Mouse (Mus musculus): ENCODE measurements around the gene Lrpprc.
A peak's percentile ranks its signal among the peaks of the same experiment; 100 is the strongest.

Gene Lrpprc

DNA sequence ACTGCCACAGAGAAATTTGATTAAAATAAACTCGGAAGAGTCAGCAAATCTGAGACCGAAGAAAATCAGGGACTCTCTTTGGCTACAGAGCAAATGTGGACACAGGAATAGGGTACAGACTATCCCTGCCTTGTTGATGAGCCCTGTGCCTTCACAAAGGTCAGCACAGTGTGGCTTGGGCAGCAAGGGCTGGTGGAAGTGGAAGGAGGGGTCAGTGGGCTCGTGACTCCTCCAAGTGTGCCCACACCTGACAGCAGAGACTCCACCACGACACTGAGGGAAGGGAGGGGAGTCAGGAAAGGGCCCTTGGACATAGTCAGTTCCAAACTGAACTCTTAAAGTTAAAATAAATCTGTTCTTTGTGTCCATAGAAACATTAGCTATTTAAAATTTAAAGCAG, 75.7 kb downstream of the Lrpprc start:
- no peak for DNase-seq (ENCODE audit: low spot score)

DNA sequence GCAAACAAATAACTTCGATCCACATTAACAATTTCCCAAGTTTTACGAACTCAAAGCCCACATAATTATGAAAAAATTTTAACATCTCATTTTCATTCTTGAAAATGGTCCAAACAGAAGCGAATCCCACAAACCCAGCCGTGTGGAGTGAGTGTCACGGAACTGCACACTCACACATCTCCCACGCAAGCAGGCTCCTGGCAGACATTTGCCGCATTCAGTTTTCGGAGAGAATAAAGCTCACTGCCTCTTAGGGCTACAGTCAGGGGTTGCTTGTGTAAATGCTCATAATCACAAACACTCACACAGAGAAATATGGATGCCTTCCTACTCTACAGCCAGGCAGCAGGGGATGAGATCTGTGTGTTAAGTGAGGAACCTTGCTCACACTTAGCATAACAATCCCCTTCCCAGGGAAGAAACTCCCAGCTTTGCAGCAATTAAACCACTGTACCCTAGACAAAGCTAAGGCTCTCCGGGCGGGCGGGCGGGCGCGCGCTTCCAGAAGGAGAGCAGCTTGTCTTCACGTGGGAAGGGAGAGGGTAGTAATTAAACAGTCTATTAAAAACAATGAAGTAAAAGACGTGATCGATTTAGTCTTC, 76.9 kb downstream of the Lrpprc start:
- no peak for DNase-seq (ENCODE audit: low spot score)

DNA sequence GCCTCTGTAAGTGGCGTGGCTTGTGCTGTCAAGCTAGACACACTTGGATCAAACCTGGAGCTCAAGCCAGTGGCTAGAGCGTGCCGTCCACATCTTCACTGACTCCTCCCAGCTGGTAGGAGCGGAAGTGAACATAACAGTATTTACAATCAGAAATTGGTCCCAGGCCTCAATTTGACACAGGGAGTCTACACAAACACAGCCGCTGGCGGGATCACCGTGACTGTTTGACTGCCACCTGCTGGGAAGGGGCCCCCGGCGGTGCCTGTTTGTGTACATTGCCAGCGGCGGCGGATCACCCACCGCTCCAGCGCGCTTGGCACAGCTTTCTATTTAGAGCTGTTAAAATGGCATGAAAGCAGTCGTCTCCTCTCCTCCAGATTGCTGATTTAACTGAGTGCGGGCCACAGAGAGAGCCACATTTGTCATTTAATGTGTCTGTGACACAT, 81.2 kb downstream of the Lrpprc start:
- DNase-seq (ENCODE audit: low spot score): no peak

DNA sequence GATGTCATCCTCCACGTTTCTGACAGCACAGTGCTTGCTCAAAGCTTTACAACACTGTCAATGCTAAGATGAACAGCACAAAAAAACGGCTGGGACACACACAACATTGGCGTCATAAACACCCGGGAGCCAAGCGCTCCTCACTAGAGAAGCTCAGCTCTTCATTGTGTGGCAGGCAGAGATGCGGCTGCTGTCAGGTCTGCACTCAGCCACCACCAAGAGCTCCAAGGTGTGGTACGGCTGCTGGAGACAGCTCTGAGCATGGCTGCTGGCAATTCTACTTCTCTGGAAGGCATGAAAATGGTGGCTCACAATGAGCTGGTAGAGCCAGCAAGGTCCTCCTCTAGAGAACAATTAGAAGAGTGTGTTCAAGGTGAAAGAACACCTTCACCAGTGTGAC, 81.8 kb downstream of the Lrpprc start:
- no peak for DNase-seq (ENCODE audit: low spot score)

DNA sequence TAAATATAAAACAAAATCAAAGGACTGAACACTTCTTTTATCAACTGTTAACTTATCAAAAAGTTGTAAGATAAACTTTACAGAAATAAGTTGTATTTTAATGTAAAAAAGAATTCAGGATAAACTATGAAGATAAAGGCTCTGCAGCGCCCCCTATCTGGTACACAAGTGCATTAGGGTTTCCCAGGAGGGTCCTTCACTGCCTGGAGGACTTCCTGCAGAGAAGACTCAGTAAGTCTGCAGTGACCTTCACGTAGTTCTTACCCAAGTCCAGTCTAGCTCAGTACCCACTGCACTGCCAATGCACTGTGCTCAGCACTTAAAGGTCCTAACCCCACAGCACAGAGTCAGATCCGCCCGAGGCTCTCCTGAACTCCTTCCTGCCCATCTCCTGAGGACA, 83.2 kb downstream of the Lrpprc start:
- DNase-seq (ENCODE audit: low spot score): no peak

DNA sequence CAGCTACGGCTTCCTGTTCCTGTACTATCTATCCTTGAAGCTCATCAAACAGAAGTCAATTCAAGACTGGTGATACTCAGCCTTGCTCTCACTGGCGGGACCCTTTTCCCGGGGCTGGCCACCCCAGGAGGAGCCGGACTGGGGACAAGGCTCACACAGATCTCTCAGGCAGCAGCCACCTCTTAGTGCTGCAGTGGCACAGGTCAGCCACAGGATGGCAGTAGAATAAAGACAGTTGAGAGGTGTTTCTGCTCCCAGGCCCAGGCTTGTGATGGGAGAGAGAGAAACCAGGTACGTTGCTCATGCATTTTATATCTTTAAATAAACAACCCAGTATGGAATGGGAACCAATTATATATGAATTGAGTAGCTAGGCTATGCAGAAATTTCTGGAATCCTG, 91.9 kb downstream of the Lrpprc start:
- peak; percentile 80 for DNase-seq (ENCODE audit: low spot score)

DNA sequence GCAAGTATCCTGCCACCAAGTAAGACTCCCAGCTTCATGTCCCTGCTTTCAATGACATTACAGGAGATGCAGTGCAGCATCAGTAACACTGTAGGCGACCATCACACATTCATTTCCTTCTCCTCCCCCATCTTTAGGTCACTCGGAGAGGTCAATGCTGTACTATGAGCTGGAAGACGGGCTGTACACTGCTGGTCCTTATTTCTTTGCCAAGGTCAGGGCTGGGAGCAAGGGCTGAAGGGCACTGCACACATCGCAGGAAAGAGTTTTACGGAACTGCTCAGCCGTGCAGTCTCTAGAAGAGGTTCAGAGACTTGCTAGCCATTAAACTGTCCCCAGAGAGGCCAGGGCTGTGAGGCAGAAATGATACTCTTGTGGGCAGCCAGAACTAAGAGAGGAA, 94.1 kb downstream of the Lrpprc start:
- DNase-seq (ENCODE audit: low spot score): no peak

DNA sequence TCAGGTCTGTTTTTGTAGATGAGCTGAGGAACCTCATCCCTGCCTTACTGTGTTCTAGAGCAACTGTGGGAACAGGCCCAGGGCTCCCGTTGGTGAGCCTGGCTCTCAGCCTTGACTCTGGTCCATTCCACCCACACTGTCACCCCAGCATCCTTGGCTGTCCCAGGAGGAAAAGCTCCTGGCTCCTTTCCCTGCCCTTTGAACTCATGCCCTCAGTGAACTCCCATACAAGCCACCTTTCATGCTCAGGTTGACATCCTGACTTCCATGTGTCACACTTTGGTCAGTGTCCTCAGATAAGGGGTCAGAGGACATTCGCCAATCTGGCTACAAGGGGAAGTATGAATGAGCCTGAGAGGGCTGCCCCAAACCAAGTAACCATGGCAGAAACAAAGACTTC, 96.8 kb downstream of the Lrpprc start:
- DNase-seq (ENCODE audit: low spot score): no peak

DNA sequence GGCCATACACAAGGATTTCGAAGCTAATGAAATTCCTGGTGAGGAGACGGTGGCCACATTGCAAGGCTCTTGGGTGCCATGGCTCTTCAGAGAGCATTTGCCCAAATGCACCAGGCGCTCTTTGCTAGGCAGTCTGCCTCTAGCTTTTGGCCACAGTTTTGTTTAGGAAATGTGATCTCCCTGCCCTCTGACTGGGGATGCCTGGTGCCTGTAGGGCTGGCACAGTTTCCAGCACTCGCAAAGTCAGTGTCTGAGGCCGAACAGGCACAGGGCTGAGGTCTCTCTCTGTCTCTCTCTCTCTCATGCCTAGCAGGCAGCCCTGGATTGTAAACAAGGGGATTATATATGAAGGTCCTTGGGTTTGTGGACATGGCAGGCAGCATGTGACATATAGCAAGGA, 100.5 kb downstream of the Lrpprc start:
- no peak for DNase-seq (ENCODE audit: low spot score)

DNA sequence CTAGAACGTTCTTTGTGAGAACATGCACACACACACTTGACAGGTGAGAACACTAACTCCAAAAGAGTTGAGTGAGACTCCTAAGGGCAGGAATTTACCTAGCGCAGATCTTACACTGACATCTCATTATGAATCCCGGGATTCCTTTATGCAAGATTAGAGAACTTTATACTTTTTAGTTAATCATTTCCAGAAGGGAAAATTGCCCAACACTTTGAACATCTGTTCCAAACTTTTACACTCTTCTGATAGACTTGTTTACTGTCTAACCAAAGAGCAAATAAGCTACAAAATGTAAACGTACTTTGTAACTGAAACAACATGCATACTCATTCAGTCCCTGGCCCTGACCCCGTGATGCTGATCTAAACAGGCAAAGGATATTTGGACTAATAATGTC, 101.3 kb downstream of the Lrpprc start:
- DNase-seq (ENCODE audit: low spot score): no peak

DNA sequence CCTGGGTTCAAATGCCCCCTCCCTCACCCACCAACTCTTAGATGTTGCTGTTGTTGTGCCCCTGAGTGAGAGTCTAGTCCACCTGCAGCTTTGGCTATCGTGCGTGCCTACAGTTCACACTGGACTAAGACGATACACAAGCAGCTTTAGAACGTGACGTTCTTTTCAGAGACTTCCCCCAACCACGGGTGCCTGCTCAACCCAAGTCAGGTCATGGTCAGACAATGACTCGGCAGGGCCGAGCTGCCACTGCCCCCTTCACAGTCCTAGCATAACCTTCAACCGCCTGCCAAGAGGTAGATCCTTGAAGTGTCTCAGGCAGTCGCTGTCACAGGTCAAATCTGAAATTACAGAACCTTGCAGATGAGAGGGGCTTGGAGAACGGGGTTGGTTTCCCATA, 101.8 kb downstream of the Lrpprc start:
- no peak for DNase-seq (ENCODE audit: low spot score)

DNA sequence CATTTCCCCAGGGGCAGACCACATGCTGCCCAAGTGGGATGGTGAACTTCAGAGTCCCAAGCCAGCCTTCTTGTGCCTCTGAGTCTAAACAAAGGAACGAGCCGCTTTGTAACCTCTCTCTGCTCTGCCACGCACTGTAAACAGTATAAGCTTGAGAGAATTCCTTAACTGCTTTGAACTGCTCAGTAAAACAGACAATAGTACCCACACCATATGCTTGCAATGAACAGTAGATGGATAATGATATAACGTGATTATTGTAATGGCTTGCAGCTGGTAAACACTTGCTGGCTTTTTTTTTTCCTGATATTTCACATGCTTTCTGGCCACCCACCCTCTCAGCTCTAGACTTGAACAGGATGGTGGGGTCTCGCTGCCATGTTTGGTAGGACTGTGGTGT, 102.6 kb downstream of the Lrpprc start:
- DNase-seq (ENCODE audit: low spot score): no peak

DNA sequence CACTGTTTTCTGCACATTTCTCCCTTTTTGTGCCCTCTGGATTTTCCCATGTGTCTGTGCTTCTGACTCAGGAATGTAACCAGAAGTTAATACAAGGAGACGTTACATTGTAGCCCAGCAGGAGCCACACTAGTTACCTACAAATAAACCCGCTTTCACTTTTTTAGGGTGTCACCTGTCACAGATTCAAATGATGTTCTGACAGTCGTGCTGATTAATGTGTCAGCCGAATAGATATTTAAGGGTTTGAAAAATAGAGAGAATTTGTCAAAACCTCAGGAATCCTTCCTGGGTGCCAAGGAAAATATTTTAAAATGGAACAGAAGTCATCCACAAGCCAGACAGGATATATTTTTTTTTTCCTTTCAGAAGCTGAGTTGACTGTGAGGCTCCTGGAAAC, 105.3 kb downstream of the Lrpprc start:
- DNase-seq (ENCODE audit: low spot score): no peak

DNA sequence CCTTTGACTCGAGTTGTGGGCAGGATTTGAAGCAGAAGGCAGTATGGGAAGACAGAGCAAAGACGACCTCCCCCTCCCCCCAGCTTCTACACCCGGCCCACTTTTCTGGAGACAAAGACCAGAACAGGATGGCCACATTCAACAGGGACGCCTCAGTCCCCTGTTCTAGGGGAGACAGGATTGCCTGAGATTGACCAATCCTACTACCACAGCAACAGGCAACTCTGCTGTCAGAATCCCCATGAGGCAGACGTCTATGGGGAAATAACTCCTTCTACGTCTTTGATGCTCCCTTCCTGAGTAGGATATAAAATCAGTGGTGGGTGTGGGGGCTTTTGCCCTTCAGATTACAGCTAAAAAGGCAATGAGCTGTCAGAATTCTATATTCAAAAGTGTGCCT, 106.3 kb downstream of the Lrpprc start:
- DNase-seq (ENCODE audit: low spot score): no peak

DNA sequence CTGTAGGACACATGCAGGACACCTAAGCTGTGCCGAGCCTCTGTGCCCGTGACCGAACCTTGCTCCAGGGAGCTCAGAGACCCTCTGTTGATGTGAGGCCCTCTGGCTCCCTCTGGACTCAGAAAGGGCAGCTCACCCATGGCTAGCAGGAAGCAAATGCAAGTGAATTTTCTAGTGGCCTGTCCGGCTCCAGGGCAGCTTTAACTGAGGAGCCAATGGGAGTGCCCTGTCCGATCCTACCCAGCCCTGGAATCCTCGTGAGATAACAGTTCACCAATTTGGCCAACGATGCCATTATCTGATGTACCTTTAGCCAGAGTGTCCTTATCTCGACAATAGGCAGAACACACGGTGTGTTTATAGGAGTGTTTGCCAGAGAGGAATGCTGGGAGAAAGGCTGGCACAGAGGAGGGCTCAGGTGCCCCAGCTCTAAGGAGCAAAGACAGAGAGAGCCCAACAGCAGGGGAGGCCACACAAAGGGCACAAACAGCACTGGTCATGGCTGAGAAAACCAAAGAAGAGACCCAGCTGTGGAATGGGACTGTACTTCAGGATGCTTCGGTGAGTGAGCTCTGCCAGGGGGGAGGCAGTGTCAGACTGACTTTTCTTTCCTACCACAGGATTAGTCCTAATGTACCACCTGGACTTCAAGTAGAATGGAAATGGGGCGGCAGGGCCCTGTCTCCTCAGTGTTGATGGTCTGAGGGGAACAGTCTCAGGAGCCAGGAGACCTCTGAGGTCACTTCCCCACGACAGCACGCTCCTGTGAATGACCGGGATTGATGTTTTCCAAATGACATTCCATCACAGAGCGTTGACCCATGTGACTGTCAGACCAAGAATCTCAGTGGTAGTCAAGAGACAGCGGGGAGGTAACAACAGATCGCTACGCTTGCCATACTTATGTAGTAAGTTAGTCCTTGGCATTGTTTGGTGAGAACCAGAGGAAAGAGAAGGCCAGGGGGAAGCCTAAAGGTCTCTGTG, 107.6 kb downstream of the Lrpprc start, which contains the start of gene Abcg5:
Gene Abcg5 (minus strand): TSS at position 278 of the 984 bp plus-strand sequence.
- no peak for DNase-seq (ENCODE audit: low spot score)

DNA sequence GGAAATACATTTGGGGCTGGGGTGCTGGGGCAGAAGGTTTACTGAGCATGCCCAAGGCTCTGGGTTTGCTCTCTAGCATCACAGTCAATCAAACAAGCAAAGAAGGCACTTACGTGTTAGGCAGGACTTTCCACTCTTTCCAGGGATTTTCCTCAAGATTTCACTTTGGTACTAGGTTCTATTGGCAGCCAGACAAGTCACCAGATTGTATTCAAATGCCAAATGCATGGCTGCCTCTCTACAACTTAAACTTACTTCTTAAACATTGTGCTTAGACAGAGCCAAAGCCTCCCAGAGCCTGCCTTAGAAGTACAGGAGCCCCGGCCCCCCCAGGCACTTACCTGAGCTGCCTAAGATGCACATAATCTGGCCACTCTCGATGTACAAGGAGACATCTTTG, 108.9 kb downstream of the Lrpprc start:
- DNase-seq (ENCODE audit: low spot score): peak; percentile 12

DNA sequence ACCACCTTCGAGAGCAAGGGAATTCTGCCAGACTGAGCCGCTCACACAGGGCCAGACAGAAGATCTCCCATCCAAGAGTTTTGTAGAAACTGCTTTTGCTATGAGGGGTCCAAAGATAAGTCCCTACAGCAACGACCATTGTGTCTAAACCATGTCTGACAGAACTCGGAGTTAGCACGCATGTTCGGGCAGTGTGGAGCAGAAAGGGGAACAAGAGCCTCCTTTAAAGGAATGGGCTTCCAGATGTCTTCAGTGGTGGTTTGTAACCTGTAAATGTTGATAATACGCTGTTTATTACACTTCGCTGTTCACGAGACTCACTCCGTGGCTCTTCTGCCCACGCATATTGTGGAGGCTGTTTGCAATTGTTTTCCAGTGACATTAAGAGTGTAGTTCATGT, 113.0 kb downstream of the Lrpprc start:
- DNase-seq (ENCODE audit: low spot score): no peak

DNA sequence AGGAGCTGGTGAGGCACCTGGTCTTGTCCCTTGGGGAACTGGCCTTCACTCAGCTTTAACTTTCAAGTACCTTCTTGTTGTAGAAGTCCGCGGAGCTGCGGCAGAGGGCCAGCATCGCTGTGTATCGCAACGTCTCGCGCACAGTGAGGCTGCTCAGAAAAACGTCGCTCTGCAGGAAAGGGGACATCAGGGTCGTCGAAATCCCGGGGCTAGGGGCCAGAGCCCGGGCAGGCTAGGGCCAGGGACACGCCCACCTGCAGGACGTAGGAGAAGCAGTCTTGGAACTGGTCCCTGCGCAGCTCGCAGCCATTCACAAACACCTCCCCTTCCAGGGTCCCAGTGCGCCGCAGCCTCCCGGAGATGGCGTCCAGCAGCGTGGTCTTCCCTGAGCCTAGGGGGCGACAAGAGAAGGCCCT, 114.6 kb downstream of the Lrpprc start, which contains the start of gene Abcg8:
Gene Abcg8 (plus strand): TSS at position 352 of the 416 bp plus-strand sequence.
- DNase-seq (ENCODE audit: low spot score): no peak

DNA sequence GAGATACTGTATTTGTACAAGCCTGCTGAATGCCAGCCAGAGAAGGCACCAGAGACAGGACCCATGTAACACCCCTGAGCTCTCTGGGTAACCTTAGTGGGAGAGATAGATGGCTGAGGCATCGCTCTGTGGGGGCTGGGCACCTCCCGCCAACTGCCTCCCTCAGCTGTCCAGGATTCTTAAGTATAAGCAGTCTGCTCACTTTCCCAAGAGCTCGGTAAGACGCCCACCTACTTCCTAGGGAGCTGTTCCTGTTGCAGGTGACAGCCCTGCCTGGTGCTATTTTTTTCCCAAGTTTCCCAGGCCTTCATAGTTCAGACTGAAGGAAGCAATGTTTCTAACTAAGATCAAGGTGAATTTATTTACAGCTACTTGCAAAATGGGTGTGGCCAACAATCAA, 115.4 kb downstream of the Lrpprc start:
- DNase-seq (ENCODE audit: low spot score): no peak

DNA sequence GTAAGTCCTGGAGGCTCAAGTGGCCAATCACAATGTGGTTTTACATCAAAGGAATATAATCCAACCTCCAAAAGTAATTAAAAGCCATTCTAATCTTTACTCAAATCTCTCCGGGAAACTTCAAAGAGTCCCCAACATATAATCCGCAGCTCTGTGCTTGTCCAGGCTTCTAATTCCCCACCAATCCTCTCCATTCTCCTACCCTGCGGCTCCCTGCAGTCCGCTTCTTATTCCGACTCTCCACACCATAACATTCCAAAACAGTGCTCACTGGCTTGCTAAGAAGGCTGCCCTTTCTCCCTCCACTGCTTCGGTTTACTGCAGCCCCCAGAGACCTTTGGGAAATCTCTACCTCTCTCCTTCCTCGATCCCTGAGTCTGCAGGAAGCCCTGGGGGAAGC, 116.5 kb downstream of the Lrpprc start:
- no peak for DNase-seq (ENCODE audit: low spot score)

DNA sequence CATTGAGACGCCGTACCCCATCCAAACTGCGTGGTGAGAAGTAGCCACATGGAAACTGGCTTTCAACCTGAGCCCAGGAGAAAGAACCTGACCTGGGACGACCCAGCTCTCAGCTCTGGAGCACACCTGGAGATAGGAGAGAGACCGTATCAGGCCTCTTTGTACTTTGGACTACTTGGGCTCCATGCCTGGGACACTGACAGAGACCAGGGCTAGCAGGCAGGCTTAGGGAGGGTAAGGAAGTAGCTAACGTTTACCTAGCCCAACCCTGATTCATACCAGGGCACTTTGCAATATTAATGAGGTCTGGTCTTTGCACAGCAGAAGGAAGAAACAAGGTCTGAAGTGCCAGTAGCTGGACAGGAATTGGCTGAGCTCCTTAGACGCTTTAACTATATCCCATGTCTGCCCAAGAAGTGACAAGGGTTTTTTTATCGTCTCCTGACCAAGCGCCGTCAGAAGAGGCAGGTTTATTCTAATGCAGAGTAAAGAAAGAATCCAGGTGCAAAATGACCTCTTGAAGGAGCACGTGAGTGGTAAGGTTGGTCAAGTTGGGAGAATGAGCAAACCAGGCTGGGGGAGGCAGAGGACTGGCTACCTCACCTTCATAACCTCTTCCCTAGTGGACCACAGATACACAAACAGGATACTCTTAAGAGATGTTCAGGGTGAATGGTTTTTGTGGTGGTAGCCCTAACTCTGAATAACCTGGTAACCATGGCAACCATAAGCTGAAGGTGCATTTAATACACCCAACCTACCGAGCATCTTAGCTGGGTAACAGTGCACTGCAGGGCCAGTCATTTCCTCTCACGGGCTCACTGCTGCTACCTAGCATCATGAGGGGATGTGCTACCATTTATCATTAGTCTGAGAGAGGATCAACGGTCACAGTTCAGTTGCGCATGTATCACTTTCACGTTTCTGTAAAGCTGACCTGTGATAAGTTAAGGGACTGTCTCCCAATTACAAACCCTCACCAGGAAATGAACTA, 117.9 kb downstream of the Lrpprc start:
- no peak for DNase-seq (ENCODE audit: low spot score)

DNA sequence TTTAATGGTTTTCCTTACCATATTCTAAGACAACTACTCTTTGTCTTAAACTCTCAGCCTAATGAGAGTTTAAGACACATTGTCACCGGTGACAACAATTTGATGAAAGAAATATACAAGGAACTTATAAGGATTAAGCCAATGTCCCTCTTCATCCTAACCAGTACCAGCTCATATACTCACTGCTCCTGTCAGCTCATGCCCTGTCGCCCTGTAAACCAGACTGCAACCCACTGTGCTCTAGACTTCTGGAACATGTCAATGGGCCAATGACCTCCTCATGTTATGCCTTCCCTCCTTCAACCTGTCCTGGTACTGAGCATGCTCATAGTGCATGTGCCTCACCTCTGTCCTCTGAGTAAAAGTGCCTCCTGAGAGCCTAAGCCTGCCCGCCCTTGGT, 122.7 kb downstream of the Lrpprc start:
- DNase-seq (ENCODE audit: low spot score): no peak

Measured in layer of hippocampus, adult 9-10 months (tissue).